Mouse (Mus musculus) cerebellum, adult 2 months (tissue): ENCODE measurements around the gene Klf11.

Experiments used
- CTCF ChIP-seq: fragments of 200-500 bp; IDR thresholded peaks from 2 replicates; pipeline ENCODE4 v1.5.1; 2011; ENCODE audit warnings: low read depth, mild to moderate bottlenecking, control low read depth, low read length, moderate library complexity, borderline replicate concordance; ENCODE audit not compliant: insufficient read depth
- POLR2A ChIP-seq: fragments of 200-500 bp; IDR thresholded peaks from 2 replicates; pipeline ENCODE4 v1.6.1; 2011; ENCODE audit warnings: low read length, control low read depth, borderline replicate concordance; ENCODE audit not compliant: insufficient read depth

DNA sequence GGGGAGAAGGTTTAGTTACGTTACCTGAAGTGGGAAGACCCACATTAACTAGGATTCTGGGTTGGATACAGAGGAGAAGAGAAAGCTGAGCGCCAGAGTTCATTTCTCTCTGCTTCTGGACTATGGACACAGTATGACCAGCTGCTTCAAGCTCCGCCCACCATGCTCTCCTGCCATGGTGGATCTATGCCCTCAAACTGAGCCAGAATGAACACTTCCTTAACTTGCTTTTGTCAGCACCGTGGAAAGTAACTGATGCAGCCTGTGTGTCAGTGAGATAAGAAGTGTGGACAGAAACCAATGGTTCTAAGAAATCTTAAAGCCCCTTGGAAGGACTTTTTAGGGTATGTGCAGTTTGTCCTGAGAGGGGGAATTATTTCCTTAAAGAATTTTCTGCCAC is 7.9 kb downstream of the Klf11 start:
- TF ChIP-seq CTCF = no peak
- no peak for TF ChIP-seq POLR2A
